Mouse (Mus musculus) lung, adult 18-20 months (tissue): ENCODE measurements around the gene 1700028K03Rik.
A peak's percentile ranks its signal among the peaks of the same experiment; 100 is the strongest.

Source experiments
- DNase-seq, 2 experiments: peaks; one replicate each; pipeline ENCODE4 v3.0.0; 2022; ENCODE audit warnings: mixed read lengths in 2 of 2

1700028K03Rik gene

DNA sequence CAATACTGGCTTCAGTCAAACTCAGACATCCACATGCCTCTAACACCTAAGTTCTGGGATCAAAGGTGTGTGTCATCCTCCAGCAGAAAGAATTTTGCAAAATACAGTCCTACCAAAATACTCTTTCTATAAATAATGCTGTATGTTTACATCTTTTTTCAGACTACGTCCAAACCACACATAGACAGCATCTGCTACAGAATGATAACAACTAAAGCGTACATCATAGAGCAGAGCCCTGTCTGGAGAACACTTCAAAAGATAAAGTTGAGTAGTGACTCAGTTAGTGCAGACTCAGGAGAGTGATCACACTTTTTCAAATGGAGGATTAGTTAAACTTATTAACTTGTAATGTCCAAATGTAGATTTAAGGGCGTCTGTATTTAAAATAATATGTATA is 13.4 kb downstream of the 1700028K03Rik start:
- DNase-seq = no peak

DNA sequence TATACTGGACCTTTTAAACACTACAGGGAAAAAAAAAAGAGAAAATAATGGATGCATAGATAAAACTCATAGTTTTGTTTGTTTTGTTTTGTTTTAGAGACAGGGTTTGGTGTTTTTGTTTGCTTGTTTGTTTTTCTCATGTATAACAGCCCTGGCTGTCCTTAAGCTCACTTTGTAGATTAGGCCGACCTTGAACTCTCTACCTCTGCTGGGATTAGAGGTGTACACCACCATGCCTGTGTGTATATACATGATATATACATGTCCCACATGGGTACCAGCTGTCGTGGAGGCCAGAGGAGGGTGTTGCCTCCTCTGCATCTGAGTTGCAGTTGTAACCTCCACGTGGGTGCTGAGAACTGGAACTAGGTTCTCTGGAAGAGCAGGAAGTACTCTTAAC is 13.9 kb downstream of the 1700028K03Rik start:
- DNase-seq = no peak

DNA sequence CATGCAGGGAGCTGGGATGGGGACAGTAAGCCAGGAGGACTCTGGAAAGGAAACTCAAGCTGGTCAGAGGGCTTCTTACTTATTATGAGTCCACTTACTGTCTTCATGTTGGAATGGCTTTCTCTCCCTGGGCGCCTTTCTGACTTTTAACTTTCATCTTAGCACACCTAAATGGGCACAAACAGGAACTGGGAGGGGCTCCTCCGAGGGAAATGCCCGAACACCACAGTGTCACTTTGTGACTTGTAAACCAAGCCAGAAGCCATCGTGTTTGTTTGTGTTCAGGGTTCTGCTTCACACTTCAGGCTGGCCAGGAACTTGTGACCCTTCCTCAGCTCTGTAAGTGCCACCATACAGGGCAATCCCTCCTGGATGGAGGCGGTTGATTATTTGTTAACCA is 19.8 kb downstream of the 1700028K03Rik start:
- DNase-seq = no peak

DNA sequence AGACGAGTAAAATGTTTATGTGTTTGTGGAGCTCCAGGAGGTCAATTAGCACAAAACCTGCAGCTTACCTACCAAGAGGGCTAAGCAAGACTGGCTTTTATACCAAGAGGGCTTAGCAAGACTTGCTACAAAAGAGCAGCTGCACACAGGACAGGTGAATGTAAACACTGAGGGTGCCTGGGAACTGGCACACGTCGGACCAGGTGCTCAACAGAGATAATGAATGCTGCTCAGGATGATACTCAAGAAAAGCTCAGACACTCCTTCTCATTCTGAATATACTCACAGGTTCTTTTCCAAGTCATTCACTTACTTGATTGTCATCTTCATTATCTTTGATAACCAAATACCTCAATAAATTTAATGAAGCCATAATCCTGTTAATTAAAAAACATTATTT is 22.5 kb downstream of the 1700028K03Rik start:
- no peak for DNase-seq

DNA sequence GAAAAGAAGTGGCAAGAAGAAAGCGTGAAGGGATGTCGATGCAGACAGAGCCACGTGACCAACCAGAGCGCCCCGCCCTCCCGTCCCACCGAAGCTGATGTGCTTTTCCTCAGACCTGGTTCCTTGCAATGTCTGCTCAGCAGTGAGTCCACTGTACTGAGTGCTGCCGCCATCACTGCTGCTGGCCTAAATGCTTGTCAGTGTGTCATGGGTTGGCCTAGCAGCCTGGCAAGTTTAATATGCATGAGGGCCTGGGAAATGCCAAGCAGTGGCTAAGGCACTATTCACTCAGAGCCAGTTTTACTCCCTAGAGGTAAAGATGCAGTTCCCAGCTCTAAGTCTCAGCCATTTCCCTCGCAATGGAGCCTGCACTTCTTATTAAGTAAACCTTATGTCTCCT is 34.6 kb downstream of the 1700028K03Rik start:
- no peak for DNase-seq

DNA sequence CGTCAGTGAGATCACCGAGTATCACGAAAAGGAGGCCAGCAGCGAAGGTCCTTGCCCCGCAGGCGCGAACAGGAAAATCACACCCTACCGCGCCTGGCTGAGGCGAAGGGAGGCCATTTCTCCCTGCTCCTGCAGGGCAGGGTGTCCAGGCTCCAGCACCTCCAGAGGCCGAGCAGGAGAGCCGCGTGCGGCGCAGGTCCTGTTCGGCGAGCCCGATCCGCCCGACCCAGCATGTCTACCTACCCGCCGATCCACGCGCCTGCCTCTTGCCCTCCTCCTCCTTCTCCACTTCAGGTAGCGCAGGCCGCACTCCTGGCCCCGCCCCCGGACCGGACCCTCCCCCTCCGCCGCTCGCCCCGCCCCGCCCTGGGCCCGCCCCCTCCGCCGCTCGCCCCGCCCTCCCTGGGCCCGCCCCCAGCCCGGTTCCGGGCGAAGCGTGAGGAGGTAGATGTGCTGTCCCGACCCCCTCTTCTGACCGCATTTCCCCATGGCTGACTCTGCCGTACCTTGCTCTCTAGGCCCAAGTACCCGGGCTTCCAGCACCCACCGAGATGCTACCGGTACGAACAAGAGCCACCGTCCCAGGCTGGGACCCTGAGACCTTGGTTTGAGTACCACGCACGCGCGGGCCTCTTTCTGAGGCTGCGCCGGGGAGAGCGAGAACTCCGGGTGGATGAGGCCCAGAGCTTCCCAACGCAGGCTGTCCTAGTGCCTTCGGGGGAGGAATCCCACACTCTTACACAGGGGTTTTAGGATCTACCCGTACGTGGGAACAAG is 63.0 kb downstream of the 1700028K03Rik start, which contains the start of the genes Rpap2 and Glmn:
Rpap2 (plus strand) TSS at position 73 of the 777 bp plus-strand sequence.
Glmn (minus strand) TSS at position 588 of the 777 bp plus-strand sequence.
- peak; percentile 89 for DNase-seq

DNA sequence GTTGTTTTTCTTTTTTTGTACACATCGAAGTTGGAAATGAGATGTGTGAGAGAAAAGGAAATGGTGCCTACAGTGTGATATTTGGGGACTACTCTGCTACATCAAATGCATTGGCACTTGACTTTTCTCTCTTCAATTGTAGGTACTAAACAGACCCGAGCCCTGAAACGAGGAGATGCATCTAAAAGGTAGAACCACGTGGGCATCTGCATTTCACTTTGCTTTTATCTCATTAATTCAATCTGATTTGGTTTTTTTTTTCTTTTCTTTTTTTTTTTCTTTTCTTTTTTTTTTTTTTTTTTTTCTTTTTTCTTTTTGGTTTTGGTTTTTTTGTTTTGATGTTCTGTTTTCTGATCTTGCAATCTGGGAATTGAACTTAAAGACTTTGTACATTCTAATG is 63.9 kb downstream of the 1700028K03Rik start:
- no peak for DNase-seq
